Mouse (Mus musculus) forebrain, embryonic 10.5 days (tissue): ENCODE measurements around the gene Tmem14a. TPM values are rescaled to one million over a fixed set of nuclear protein-coding genes. Genes with fewer than 3 reads are reported as not detected.

Source experiments
- DNase-seq: peaks from one replicate; pipeline ENCODE4 v3.0.0-alpha.2; 2017; ENCODE audit warnings: low spot score; ENCODE audit errors: extremely low spot score
- H3K27ac ChIP-seq: fragments of 300-500 bp; sonication (generic); 2 replicates; pipeline ENCODE4 v1.5.1; 2016; ENCODE audit warnings: mild to moderate bottlenecking
- H3K27me3 ChIP-seq: fragments of 300-500 bp; sonication (generic); 2 replicates; pipeline ENCODE4 v1.6.1; 2016; ENCODE audit warnings: mild to moderate bottlenecking; ENCODE audit not compliant: poor library complexity, severe bottlenecking
- H3K36me3 ChIP-seq: fragments of 300-500 bp; sonication (generic); replicated peaks from 2 replicates; pipeline ENCODE4 v1.6.1; 2016; ENCODE audit warnings: mild to moderate bottlenecking, moderate library complexity
- H3K4me1 ChIP-seq: fragments of 300-500 bp; sonication (generic); 2 replicates; pipeline ENCODE4 v1.6.1; 2016
- H3K4me3 ChIP-seq: fragments of 300-500 bp; sonication (generic); 2 replicates; pipeline ENCODE4 v1.5.1; 2016; ENCODE audit warnings: mild to moderate bottlenecking, moderate library complexity
- H3K9me3 ChIP-seq: fragments of 300-500 bp; sonication (generic); 2 replicates; pipeline ENCODE4 v1.6.1; 2016; ENCODE audit warnings: mild to moderate bottlenecking, moderate library complexity
- WGBS: fragments of 180-500 bp; shearing (Covaris S2); methylation state at CpG from one replicate; pipeline ENCODE4 v1.1.7; 2016; 5-methylcytosine and 5-hydroxymethylcytosine counted together
- polyA plus RNA-seq: library from polyadenylated mRNA; unstranded; fragments of >200 nt; fragmentation: Nextera tagmentation; extraction: Ambion mirVana; gene quantifications from 2 replicates; pipeline ENCODE4 v1.2.1, GENCODE M21; 2016

Tmem14a gene
- polyA plus RNA-seq, 1 experiment from 2014 or later, result 9.2 TPM

DNA sequence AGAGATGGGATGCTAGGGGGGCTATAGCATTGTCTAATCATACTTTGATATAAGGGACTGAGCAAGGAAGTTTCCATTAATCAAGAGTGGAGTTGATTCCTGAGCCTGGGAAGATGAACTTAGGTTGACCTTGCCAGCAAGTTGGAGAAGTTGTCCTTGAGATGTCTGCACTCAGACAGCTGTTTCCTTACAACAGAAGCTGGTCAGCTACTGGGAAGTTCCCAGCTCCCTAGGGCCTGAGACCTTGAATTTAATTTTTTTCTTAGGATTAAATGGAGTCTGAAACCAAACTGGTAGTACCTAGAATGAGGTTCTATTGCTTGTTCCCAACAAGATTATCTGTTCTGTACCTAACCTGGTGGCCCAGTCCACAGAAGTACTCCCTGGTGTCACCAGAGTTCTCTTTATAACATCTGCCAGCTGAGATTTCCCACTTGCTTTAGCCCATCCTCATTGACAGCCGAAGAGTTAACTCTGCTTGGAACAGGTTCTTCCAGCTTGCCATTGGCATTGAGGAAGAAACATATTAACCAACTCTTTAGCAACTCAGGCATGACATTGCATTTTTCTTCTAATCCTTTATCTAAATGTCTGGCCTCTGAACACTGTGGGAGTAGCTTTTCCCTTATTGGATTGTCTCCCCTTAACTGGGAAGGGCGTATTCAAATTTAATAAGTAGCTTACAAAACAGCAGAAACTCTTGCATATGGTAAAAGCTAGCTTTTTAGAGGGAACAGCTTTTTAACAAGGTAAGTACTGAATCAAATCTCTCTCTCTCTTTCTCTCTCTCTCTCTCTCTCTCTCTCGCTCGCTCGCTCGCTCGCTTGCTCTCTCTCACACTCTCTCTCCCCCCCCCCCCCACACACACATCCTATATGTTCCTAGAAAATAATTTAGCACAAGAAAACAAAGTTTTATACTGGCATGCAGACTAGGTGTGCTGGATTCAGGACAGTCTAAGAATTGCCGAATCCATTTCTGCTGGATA lies 21.8 kb downstream of the Tmem14a start, which contains the start of gene Gsta3:
TSS of gene Gsta3 (plus strand) at position 679 of the 988 bp plus-strand sequence.
- no peak within 1 kb of the TSS for H3K4me3 ChIP-seq
- H3K9me3 ChIP-seq, result no peaks in the 10 kb centered on the region
- no peaks in the 10 kb centered on the region for H3K4me1 ChIP-seq
- no peak within 1 kb of the TSS for H3K27ac ChIP-seq
- 84% methylated on average over 8 of the region's 8 CpGs for WGBS
- no peaks in the 10 kb centered on the region for H3K27me3 ChIP-seq
- no peak for DNase-seq
- no peaks in the 10 kb centered on the region for H3K36me3 ChIP-seq

DNA sequence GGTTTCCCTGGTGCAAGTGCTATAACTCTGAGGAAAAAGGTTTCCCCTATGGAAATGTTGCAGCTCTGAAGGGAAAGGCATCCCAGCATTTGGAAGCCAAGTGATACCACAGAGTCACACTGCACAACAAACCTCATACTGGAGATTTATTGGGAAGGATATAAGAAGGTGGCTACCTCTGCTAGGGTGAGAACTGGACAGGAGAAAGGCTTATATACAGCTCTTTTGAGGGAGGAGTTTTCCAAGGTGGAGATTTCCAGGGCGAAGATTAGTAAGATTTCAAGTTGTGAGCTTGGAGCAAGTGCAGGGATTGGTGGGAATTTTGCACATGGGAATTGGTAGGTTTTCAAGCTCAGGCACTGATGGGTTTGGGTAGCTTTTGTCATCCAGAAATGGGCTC lies 22.7 kb downstream of the Tmem14a start:
- Histone ChIP-seq H3K9me3 (no peaks in the 10 kb centered on the region), H3K4me1 (no peaks in the 10 kb centered on the region), H3K4me3 (no peak overlapping the region), H3K27ac (no peak overlapping the region), H3K36me3 (no peaks in the 10 kb centered on the region), H3K27me3 (no peaks in the 10 kb centered on the region)
- no peak for DNase-seq
- whole genome bisulfite sequencing, result 82% methylated on average over 1 of the region's 1 CpGs

DNA sequence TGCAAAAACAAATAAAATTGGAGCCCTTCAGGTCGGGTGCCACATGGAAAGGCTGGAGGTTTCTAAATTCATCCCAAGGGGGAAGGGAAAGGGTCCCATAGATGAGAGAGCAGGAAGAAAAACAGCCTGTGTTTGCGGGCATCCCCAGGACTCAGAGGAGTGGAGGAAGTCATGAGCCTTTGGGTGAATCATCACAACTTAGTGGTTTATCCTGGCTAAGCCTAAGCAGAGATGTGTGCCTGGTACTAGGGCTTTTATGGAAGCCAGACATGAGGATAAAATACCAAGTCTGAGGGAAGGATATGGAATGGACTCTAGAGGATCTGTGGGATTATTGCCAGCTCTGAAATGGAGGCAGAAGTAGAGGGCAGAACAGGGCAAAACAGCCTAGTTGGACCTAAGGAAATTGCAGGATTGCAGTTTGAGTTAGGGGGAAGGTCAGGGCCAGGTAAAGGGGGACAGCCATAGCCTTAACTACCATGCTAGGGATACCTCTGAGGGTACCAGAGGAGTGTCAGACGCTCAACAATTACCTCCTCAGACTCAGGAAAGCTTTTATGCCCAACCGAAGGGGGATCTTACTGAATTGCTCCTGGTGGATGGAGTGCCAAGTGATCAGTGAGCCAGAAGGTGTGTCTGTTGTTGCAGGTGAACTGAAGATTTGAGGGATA lies 26.1 kb downstream of the Tmem14a start:
- H3K4me3 ChIP-seq, result no peak overlapping the region
- H3K36me3 ChIP-seq, result no peaks in the 10 kb centered on the region
- H3K27ac ChIP-seq, result no peak overlapping the region
- H3K27me3 ChIP-seq, result no peaks in the 10 kb centered on the region
- DNase-seq, result no peak
- no peaks in the 10 kb centered on the region for H3K4me1 ChIP-seq
- WGBS, result 79% methylated on average over 4 of the region's 4 CpGs
- no peaks in the 10 kb centered on the region for H3K9me3 ChIP-seq

DNA sequence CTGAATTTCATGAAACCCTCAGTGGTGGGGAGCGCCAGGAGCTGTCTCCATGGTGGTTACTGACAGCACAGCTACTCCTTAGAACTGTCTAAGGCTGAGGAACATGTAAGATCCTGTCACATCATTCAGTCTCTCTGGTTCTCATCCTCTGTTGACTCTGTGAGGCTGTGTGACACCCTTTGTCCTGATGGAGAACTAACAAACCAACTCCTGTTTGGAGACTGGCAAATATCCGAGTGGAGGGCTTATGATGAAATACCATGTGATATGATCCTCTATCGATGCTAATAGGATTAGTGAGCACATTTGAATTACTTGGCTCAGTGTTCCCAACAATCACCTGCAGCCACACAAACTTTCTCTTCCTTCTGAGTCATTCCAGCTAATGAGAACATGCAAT lies 27.8 kb downstream of the Tmem14a start:
- Histone ChIP-seq H3K4me1 (no peaks in the 10 kb centered on the region), H3K36me3 (no peaks in the 10 kb centered on the region), H3K4me3 (no peak overlapping the region), H3K27ac (no peak overlapping the region), H3K27me3 (no peaks in the 10 kb centered on the region), H3K9me3 (no peaks in the 10 kb centered on the region)
- no peak for DNase-seq
- WGBS, result 88% methylated on average over 3 of the region's 3 CpGs

DNA sequence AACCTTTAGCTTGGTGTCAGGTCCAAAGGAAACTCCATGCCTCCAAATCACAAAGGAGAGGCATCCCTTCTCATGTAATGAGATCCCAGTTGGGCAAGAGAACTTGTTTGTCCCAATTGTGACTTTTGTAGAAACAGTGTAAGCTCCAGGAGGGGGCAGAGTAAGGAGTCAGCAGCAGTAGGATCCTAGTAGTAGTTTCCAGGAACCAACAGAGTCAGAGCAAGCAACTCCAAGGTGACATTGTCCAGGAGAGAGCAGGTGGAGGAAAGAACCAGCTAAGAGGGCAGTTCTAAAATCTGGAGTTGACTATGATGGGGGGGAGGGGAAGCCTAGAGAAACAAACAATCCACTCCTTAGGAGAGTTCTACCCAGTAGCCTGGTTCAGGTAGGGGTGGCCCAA lies 29.5 kb downstream of the Tmem14a start:
- DNase-seq, result no peak
- Histone ChIP-seq H3K9me3 (no peaks in the 10 kb centered on the region), H3K27me3 (no peaks in the 10 kb centered on the region), H3K4me3 (no peak overlapping the region), H3K27ac (no peak overlapping the region), H3K36me3 (no peaks in the 10 kb centered on the region), H3K4me1 (0 out of 2 replicates have a peak, but pooled peaks cover 9% of the 10 kb centered on the region)

DNA sequence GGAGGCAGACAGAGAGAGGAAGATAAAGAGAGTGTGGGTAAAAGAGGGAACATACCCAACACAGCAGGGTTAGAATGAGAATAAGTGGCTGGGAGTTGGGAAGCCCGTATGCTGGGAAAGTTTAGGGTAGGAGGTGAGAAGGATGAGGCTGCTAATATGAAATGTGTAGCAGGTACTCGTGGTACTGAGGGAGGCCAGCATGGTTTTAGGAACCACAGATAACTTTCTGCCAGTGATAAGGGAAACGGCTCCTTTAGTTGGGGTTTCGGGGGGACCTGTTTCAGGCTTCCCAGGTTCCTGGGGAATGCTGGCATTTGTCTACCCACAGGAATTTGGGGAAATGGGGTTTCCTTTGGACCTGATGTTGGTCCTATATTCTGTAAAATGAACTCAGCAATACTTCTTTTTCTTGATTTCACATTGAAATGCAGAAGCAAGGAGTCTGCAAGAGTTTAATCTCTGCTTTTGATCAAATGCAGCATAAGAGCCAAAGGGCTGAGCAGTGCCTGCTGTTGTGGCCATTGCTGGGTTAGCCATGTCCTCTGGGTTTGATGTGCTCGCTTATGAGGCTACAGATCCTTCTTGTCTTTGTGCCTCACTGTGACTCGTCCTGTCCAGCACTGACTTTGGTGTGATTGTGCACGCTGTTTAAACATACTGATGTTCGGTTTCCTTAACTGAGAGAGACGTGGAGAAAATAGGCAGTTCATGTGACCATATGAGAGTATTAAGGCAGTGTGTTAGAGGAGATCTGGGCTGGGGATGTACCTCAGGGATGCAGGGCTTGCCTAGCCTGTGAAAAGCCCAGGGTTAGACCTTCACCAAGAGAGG lies 30.4 kb downstream of the Tmem14a start:
- H3K4me3 ChIP-seq, result no peak overlapping the region
- H3K36me3 ChIP-seq, result no peaks in the 10 kb centered on the region
- H3K27me3 ChIP-seq, result no peaks in the 10 kb centered on the region
- DNase-seq, result no peak
- H3K4me1 ChIP-seq, result 0 out of 2 replicates have a peak, but pooled peaks cover 9% of the 10 kb centered on the region
- no peak overlapping the region for H3K27ac ChIP-seq
- WGBS, result 89% methylated on average over 9 of the region's 9 CpGs
- H3K9me3 ChIP-seq, result no peaks in the 10 kb centered on the region

DNA sequence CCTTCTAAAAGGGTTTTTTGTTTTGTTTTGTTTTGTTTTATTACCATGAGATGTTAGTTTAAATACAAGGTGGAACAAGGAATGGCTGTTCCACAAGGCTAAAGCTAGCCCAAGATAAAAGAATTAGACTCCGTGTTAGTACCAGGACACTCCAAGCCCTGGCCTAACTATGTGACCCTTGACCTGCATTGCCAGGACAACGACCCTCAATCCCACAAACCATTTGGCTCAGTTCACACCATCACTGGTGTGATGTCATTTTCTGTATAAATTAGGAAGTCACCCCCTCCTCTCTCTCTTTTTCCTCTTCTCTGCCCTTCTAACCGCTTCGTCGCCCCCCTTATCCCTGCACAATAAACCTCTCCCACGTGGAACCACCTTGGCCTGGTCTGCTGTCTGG lies 33.3 kb downstream of the Tmem14a start:
- no peaks in the 10 kb centered on the region for H3K27me3 ChIP-seq
- DNase-seq, result no peak
- WGBS, result 76% methylated on average over 6 of the region's 6 CpGs
- H3K36me3 ChIP-seq, result no peaks in the 10 kb centered on the region
- H3K9me3 ChIP-seq, result no peaks in the 10 kb centered on the region
- H3K4me1 ChIP-seq, result peaks cover 14% of the 10 kb centered on the region; the same call in 1 of the 2 replicates
- no peak overlapping the region for H3K4me3 ChIP-seq
- no peak overlapping the region for H3K27ac ChIP-seq

DNA sequence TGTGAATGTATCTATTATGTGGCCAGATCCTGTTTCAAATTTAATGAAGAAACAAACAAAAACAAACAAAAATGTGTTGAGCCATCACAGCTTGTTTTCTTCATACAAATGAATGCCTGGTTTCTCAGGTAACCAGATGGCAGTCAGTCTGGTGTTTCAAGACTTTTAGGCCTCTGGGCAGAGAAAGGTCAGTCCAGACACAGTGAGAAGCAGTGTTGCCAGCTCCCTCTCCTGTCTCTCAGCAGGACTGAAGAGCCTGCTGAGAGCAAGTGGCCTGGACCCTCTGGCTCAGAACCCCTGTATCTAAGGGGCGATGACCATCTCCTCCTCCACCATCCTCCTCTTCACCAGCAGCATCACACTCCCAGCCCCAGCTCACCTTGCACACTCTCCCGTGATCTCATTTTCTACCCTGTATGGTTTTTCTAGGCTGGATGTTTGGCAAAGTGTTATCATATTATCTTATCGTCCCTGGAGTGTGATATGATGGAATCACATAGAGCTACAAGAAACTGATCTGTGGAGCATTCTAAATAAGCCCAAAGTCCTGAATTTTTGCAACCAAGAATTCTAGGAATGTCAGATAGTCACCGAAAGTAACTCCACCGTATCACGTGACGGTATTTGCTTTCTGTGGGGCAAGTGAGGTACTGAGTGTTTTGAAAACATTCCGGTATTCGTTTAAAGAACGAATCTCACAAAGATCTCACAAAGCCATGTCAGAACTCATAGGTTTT lies 34.4 kb downstream of the Tmem14a start:
- H3K4me3 ChIP-seq, result no peak overlapping the region
- no peaks in the 10 kb centered on the region for H3K9me3 ChIP-seq
- no peak for DNase-seq
- 86% methylated on average over 10 of the region's 10 CpGs for WGBS
- H3K27me3 ChIP-seq, result no peaks in the 10 kb centered on the region
- peaks cover 14% of the 10 kb centered on the region; the same call in 1 of the 2 replicates for H3K4me1 ChIP-seq
- H3K36me3 ChIP-seq, result no peaks in the 10 kb centered on the region
- H3K27ac ChIP-seq, result no peak overlapping the region

DNA sequence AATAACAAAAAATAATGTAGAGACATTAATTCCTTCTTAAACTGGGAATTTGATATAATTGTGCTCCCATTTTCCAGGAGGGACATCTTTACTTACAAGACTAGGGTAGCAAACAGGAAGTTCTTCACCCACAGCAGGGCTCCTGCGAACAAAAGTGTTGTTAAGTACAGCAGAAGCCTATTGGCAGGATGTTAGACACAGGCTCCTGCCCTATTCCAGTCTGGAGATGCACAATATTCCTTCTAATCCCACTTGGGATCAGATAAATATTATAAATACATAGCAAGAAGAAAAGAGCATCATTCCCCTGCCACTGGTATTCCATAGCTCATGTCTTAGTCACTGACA lies 34.9 kb downstream of the Tmem14a start:
- no peaks in the 10 kb centered on the region for H3K9me3 ChIP-seq
- DNase-seq, result no peak
- H3K4me3 ChIP-seq, result no peak overlapping the region
- H3K4me1 ChIP-seq, result peaks cover 14% of the 10 kb centered on the region; the same call in 1 of the 2 replicates
- no peak overlapping the region for H3K27ac ChIP-seq
- H3K27me3 ChIP-seq, result no peaks in the 10 kb centered on the region
- WGBS, result 92% methylated on average over 1 of the region's 1 CpGs
- H3K36me3 ChIP-seq, result no peaks in the 10 kb centered on the region

DNA sequence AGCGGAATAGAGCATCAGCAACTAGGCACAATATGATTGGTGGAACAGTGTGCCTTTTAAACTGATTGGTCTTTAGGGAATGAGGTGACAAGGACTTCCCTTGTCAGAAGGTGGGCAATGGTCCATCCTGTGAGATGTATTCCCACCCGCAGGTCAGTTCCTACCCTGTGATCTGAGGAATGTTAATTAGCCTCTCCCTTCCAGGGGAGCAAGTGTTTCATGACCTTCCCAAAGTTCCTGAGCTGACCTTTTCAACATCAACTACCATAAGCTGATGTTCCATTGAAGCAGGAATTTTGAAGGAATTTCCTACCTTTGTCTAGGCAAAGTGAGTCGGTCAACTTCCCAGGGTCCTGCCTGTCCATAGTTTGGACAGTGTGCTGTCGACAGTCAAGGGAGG lies 35.5 kb downstream of the Tmem14a start:
- Histone ChIP-seq H3K9me3 (no peaks in the 10 kb centered on the region), H3K4me3 (no peak overlapping the region), H3K27me3 (no peaks in the 10 kb centered on the region), H3K36me3 (no peaks in the 10 kb centered on the region), H3K4me1 (peaks cover 14% of the 10 kb centered on the region; the same call in 1 of the 2 replicates), H3K27ac (no peak overlapping the region)
- 73% methylated on average over 4 of the region's 4 CpGs for WGBS
- DNase-seq, result no peak

DNA sequence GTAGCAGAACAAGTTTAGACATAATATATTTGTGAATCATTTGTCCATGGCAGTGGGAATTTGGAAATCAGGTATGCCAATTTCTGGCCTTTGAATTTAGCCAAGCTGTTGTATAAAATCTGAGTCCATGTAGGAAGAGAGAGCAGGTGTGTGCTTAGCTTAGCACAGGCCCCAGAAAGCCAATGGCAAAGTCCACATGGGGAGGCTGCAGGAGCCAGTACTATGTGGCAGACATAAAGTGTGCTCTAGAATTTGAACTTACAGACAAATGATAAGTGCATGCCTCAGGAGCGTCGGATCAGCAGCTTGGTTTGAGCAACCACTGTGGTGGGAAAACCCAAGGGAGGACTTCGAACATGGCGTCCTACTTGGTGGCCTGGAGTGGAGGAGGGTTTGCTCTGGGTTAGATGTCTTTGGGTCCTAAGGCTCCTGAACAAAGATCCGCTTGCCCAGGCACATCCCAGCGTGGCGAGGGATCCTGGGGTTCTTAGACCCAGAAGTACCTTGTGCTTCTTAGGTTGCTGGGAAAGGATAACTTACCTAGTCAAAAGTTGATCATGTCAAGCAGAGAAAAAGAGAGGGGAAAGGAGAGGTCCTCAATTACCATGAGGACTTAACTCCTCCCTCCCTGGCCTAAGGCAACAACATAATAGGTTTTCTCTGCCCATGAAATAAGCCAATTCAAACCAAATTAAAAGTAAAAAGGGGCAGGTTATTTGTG lies 37.4 kb downstream of the Tmem14a start:
- peaks cover 14% of the 10 kb centered on the region; the same call in 1 of the 2 replicates for H3K4me1 ChIP-seq
- no peak overlapping the region for H3K4me3 ChIP-seq
- no peaks in the 10 kb centered on the region for H3K36me3 ChIP-seq
- no peak overlapping the region for H3K27ac ChIP-seq
- DNase-seq, result no peak
- no peaks in the 10 kb centered on the region for H3K27me3 ChIP-seq
- H3K9me3 ChIP-seq, result no peaks in the 10 kb centered on the region
- WGBS, result 89% methylated on average over 7 of the region's 7 CpGs
